In the genomic region with DNA sequence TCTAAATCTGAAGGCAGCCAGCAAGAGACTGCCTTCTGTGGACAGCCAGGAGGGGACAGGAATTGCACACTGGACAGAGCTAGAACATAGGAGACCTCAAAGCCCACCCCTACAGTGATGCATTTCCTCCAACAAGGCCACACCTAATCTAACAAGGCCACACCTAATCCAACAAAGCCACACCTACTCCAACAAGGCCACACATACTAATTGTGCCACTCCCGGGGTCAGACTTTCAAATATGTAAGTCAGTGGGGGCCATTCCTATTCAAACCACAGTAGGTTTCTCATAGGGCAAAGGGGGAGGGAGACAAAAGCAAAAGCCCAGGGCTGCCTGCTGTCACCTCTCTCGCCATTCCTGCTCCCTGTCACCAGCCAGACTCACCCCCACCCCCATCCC, we compare ENCODE assay signal across 17 mouse cellular contexts. TPM values are rescaled to one million over a fixed set of nuclear protein-coding genes. Genes with fewer than 3 reads are reported as not detected.
"Had no signal": no experiment of that assay in that cellular context is flagged by ENCODE, and none has a peak within 500 bp of the region (broad histone marks: within the 10 kb centered on the region; RNA-seq: fewer than 3 reads in every experiment).

No protein-coding gene starts in this region.

- H3K9me3 ChIP-seq: lung, embryonic 15.5 days; megakaryocyte, embryonic 14.5 days; midbrain, embryonic 13.5 days; midbrain, embryonic 15.5 days; neural tube, embryonic 12.5 days; stomach, embryonic 15.5 days had no signal

- H3K27ac ChIP-seq: lung, embryonic 15.5 days; macrophage; midbrain, embryonic 13.5 days; midbrain, embryonic 15.5 days; neural tube, embryonic 12.5 days; stomach, embryonic 15.5 days had no signal

- H3K27me3 ChIP-seq: midbrain, embryonic 15.5 days; neural tube, embryonic 12.5 days had no signal

- DNase-seq: liver, postnatal 0 days; lung, adult 2 months; lung, postnatal 10 days; right cerebral cortex, postnatal 14 days; thymus, adult 18-20 months; thymus, postnatal 14 days; thymus, postnatal 36 days had no signal

- H3K4me1 ChIP-seq: stomach, embryonic 15.5 days had no signal

- H3K4me2 ChIP-seq: lung, embryonic 15.5 days; midbrain, embryonic 11.5 days; midbrain, embryonic 13.5 days; midbrain, embryonic 15.5 days; neural tube, embryonic 12.5 days; stomach, embryonic 15.5 days had no signal

- ATAC-seq: liver, postnatal 0 days; midbrain, embryonic 13.5 days; midbrain, embryonic 15.5 days had no signal

- H3K4me3 ChIP-seq: lung, embryonic 15.5 days; megakaryocyte, embryonic 14.5 days; midbrain, embryonic 13.5 days; midbrain, embryonic 15.5 days; neural tube, embryonic 12.5 days; stomach, embryonic 15.5 days had no signal

- H3K36me3 ChIP-seq: lung, embryonic 15.5 days; midbrain, embryonic 13.5 days; midbrain, embryonic 15.5 days; neural tube, embryonic 12.5 days; stomach, embryonic 15.5 days had no signal

- H3K9ac ChIP-seq: liver, postnatal 0 days; lung, embryonic 15.5 days; midbrain, embryonic 13.5 days; midbrain, embryonic 15.5 days; neural tube, embryonic 12.5 days; stomach, embryonic 15.5 days had no signal

RNA-seq across cellular contexts. Expression of gene H2-Oa, which starts 4.8 kb away (rescaled TPM):
- total RNA-seq: midbrain, postnatal 0 days had no signal
- polyA plus RNA-seq: midbrain, embryonic 13.5 days; midbrain, embryonic 15.5 days; neural tube, embryonic 14.5 days had no signal

RNA-seq across cellular contexts. Expression of gene H2-DMb2, which starts 55.7 kb away (rescaled TPM):
- polyA plus RNA-seq: midbrain, embryonic 11.5 days had no signal
